Mouse (Mus musculus): ENCODE results near the gene Rhobtb1. TPM values are rescaled to one million over a fixed set of nuclear protein-coding genes. Genes with fewer than 3 reads are reported as not detected.

Rhobtb1 gene
- polyA plus RNA-seq, 1 experiment from 2014 or later: 15.2 TPM

DNA sequence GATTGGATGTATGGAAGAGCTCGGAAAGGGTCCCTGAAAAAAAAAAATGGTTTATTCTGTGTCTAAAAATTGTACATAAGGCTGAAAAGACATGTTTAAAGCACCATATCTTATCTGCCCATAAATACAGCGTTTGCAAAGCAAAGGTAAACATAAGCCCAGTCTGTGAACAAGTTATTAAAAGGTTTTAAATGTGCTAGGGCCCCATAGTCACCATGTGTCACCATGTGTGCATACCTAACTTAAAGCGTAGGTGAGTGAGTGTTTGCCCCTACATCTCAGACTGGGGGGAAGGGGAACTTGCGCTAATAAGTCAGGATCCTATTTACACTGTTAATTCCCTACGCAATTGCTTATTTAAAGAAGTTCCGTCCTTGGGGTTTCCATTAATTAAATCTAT is 5.2 kb downstream of the Rhobtb1 start:
- H3K36me3 ChIP-seq (ENCODE audit: control insufficient read depth, insufficient read depth, low read length): no peaks in the 10 kb centered on the region
- no peak overlapping the region for H3K4me3 ChIP-seq (ENCODE audit: low read length)
- H3K4me2 ChIP-seq (ENCODE audit: low read depth, low read length): no peak overlapping the region
- H3K9ac ChIP-seq (ENCODE audit: low read length): no peak overlapping the region
- ATAC-seq (ENCODE audit: low read depth): no peak
- no peaks in the 10 kb centered on the region for H3K9me3 ChIP-seq (ENCODE audit: control insufficient read depth, low read length)
- WGBS: 39% methylated on average over 6 of the region's 6 CpGs
- peaks cover 5% of the 10 kb centered on the region; the same call in 1 of the 2 replicates for H3K4me1 ChIP-seq (replicated peaks; ENCODE audit: control insufficient read depth, insufficient read depth, low read length)
- H3K27ac ChIP-seq (ENCODE audit: low read length): no peak overlapping the region
- no peaks in the 10 kb centered on the region for H3K27me3 ChIP-seq (ENCODE audit: control insufficient read depth, insufficient read depth, low read depth, low read length)

DNA sequence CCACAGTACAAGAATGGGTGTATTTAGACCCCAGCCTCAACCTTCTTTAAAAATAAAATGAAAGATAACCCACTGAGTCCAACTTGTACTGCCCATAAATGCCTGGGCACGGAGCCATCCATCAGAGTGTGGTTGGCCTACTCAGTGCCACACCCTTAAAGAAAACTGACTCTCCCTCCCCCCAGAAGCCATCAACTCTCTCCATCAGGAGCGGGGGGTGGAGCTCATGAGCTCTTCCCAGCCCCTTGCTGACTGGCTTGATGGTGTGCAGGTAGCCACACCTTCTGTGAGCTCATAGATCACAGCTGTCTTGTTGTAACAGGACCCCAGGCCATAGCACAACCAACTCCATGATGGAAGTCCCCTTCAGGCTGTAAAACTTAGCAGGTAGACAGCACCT is 6.2 kb downstream of the Rhobtb1 start:
- WGBS: 67% methylated on average over 2 of the region's 2 CpGs
- no peaks in the 10 kb centered on the region for H3K9me3 ChIP-seq (ENCODE audit: control insufficient read depth, low read length)
- H3K4me1 ChIP-seq (replicated peaks; ENCODE audit: control insufficient read depth, insufficient read depth, low read length): peaks cover 5% of the 10 kb centered on the region; the same call in 1 of the 2 replicates
- no peak overlapping the region for H3K9ac ChIP-seq (ENCODE audit: low read length)
- no peak overlapping the region for H3K4me3 ChIP-seq (ENCODE audit: low read length)
- no peaks in the 10 kb centered on the region for H3K27me3 ChIP-seq (ENCODE audit: control insufficient read depth, insufficient read depth, low read depth, low read length)
- ATAC-seq (ENCODE audit: low read depth): no peak
- no peak overlapping the region for H3K27ac ChIP-seq (ENCODE audit: low read length)
- H3K36me3 ChIP-seq (ENCODE audit: control insufficient read depth, insufficient read depth, low read length): no peaks in the 10 kb centered on the region
- no peak overlapping the region for H3K4me2 ChIP-seq (ENCODE audit: low read depth, low read length)

DNA sequence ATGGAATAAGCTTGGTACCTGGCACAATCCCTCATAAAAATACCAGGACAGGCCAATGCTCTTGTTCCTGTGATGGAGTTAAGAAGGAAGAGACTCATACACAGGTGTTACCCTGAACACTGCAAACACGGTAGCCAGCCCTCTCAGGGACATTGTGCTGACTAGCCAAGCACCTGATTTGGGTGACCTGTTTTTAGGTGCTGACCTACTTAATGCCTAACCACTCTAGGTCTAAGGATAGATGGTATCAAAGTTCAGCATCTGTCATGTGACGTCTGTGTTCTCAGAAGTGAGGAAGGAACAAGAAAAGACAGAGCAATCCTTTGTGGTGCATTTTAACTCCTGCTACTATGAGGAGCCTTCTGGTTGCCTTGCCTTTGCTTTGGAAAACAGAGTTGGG is 9.6 kb downstream of the Rhobtb1 start:
- Histone ChIP-seq H3K36me3 (ENCODE audit: control insufficient read depth, insufficient read depth, low read length) (no peaks in the 10 kb centered on the region), H3K4me1 (replicated peaks; ENCODE audit: control insufficient read depth, insufficient read depth, low read length) (peaks cover 7% of the 10 kb centered on the region; the same call in 1 of the 2 replicates), H3K9ac (ENCODE audit: low read length) (no peak overlapping the region), H3K4me2 (ENCODE audit: low read depth, low read length) (no peak overlapping the region), H3K27me3 (ENCODE audit: control insufficient read depth, insufficient read depth, low read depth, low read length) (no peaks in the 10 kb centered on the region), H3K4me3 (ENCODE audit: low read length) (no peak overlapping the region), H3K9me3 (ENCODE audit: control insufficient read depth, low read length) (no peaks in the 10 kb centered on the region; the same call in 1 of the 2 replicates), H3K27ac (ENCODE audit: low read length) (no peak overlapping the region)
- no peak for ATAC-seq (ENCODE audit: low read depth)
- 89% methylated on average over 2 of the region's 2 CpGs for whole genome bisulfite sequencing

DNA sequence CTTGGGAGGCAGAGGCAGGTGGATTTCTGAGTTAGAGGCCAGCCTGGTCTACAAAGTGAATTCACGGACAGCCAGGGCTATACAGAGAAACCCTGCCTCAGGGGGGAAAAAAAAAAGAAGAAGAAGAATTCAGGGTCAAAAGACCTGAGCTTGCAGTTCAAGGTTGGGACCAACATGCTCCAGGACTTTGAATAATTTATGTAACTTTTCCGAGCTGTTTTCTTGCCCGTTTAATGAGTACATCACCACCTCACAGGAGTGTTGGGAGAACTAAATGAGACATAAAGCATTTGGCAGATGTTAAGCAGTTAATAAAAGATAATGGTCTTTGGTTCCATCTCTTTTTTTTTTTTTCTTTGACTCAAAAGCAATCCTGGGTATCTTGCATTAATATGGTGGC is 10.3 kb downstream of the Rhobtb1 start:
- Histone ChIP-seq H3K36me3 (ENCODE audit: control insufficient read depth, insufficient read depth, low read length) (no peaks in the 10 kb centered on the region), H3K27me3 (ENCODE audit: control insufficient read depth, insufficient read depth, low read depth, low read length) (no peaks in the 10 kb centered on the region), H3K27ac (ENCODE audit: low read length) (no peak overlapping the region), H3K4me2 (ENCODE audit: low read depth, low read length) (no peak overlapping the region), H3K4me3 (ENCODE audit: low read length) (no peak overlapping the region), H3K4me1 (replicated peaks; ENCODE audit: control insufficient read depth, insufficient read depth, low read length) (peaks cover 6% of the 10 kb centered on the region; the same call in 1 of the 2 replicates), H3K9me3 (ENCODE audit: control insufficient read depth, low read length) (no peaks in the 10 kb centered on the region; the same call in 1 of the 2 replicates), H3K9ac (ENCODE audit: low read length) (no peak overlapping the region)
- 68% methylated on average over 3 of the region's 3 CpGs for WGBS
- no peak for ATAC-seq (ENCODE audit: low read depth)

DNA sequence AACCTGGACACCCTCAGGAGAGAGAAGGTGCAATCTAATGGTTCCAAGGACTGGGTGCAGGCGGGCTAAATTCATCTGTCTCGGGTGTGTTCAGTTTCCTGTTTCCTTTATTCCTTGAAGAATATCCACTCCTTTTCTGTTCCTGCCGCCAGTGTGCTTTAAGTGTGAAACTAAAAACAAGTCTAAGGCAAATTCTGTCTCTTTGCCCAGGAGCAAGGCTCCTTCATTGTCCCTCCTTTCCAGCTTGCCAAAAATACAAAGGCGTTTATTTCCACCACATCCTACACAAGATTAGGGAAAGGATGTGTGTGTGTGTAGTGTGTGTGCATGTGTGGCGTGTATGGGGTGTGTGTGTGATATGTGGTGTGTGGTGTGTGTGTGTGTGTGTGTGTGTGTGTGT is 11.3 kb downstream of the Rhobtb1 start:
- Histone ChIP-seq H3K36me3 (ENCODE audit: control insufficient read depth, insufficient read depth, low read length) (no peaks in the 10 kb centered on the region), H3K4me3 (ENCODE audit: low read length) (no peak overlapping the region), H3K4me1 (replicated peaks; ENCODE audit: control insufficient read depth, insufficient read depth, low read length) (0 out of 2 replicates have a peak, but pooled peaks cover 2% of the 10 kb centered on the region), H3K9ac (ENCODE audit: low read length) (no peak overlapping the region), H3K27ac (ENCODE audit: low read length) (no peak overlapping the region), H3K27me3 (ENCODE audit: control insufficient read depth, insufficient read depth, low read depth, low read length) (no peaks in the 10 kb centered on the region), H3K9me3 (ENCODE audit: control insufficient read depth, low read length) (no peaks in the 10 kb centered on the region; the same call in 1 of the 2 replicates), H3K4me2 (ENCODE audit: low read depth, low read length) (no peak overlapping the region)
- WGBS: 67% methylated on average over 5 of the region's 5 CpGs
- ATAC-seq (ENCODE audit: low read depth): no peak

DNA sequence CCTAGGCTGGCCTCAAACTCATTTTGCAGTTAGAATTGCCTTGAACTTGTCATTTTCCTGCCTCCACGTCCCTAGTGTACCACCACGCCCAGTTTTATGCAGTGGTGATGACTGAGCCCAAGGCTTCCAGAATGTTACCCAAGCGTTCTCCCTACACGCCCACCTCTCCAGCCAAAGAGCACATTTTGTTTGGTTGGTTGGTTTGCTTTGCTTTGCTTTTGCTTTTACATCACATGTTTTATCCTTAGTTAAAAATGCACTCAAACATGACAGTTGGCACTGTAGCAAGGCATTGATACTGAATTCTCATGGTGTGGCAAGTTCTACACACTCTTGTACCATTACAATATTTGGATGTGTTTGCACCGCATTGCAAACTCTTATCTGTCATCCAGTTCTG is 12.0 kb downstream of the Rhobtb1 start:
- Histone ChIP-seq H3K36me3 (ENCODE audit: control insufficient read depth, insufficient read depth, low read length) (no peaks in the 10 kb centered on the region), H3K27ac (ENCODE audit: low read length) (no peak overlapping the region), H3K9ac (ENCODE audit: low read length) (no peak overlapping the region), H3K4me1 (replicated peaks; ENCODE audit: control insufficient read depth, insufficient read depth, low read length) (0 out of 2 replicates have a peak, but pooled peaks cover 2% of the 10 kb centered on the region), H3K27me3 (ENCODE audit: control insufficient read depth, insufficient read depth, low read depth, low read length) (no peaks in the 10 kb centered on the region), H3K4me2 (ENCODE audit: low read depth, low read length) (no peak overlapping the region), H3K4me3 (ENCODE audit: low read length) (no peak overlapping the region), H3K9me3 (ENCODE audit: control insufficient read depth, low read length) (no peaks in the 10 kb centered on the region; the same call in 1 of the 2 replicates)
- WGBS: 83% methylated on average over 5 of the region's 5 CpGs
- no peak for ATAC-seq (ENCODE audit: low read depth)

DNA sequence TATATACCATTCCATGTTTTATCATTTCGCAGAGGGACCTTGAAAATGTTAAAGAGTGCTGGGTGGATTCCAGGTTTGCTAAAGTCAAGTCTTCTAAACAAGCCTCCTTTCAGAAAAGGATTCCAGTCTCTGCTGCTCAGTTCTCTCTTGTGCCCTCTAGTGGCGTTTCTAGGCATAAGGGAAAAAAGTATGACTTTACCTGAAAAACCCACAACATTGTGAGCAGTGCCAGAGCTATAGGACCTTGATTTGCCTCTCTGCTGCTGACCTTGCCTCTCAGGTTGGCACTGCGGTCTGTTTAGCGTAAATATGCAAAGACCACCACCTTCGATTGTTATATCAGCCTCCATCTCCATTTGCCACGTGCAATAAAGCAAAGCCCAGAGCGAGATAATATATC is 13.9 kb downstream of the Rhobtb1 start:
- ATAC-seq (ENCODE audit: low read depth): no peak
- Histone ChIP-seq H3K27me3 (ENCODE audit: control insufficient read depth, insufficient read depth, low read depth, low read length) (no peaks in the 10 kb centered on the region), H3K4me2 (ENCODE audit: low read depth, low read length) (no peak overlapping the region), H3K27ac (ENCODE audit: low read length) (no peak overlapping the region), H3K9me3 (ENCODE audit: control insufficient read depth, low read length) (no peaks in the 10 kb centered on the region; the same call in 1 of the 2 replicates), H3K4me1 (replicated peaks; ENCODE audit: control insufficient read depth, insufficient read depth, low read length) (0 out of 2 replicates have a peak, but pooled peaks cover 2% of the 10 kb centered on the region), H3K36me3 (ENCODE audit: control insufficient read depth, insufficient read depth, low read length) (no peaks in the 10 kb centered on the region), H3K9ac (ENCODE audit: low read length) (no peak overlapping the region), H3K4me3 (ENCODE audit: low read length) (no peak overlapping the region)
- WGBS: 59% methylated on average over 7 of the region's 7 CpGs

DNA sequence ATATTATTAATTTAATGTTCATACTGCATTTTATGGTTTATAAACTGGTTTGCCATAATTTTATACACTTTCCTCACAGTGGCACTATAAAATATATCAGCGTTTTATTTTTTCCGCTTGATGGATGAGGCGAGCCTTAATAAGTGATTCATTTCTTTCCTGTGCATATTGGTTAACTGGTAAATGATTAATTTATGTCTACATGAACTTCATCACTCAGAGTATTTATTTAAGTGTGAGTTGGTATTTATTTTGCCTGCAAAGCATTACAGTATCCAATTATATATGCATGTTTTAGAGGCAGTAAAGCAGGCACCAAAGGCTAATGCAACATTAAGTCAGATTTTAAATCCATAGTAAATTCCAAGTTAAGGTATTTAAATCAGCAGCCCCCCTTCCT is 14.6 kb downstream of the Rhobtb1 start:
- H3K4me1 ChIP-seq (replicated peaks; ENCODE audit: control insufficient read depth, insufficient read depth, low read length): 0 out of 2 replicates have a peak, but pooled peaks cover 2% of the 10 kb centered on the region
- 53% methylated on average over 3 of the region's 3 CpGs for WGBS
- H3K4me2 ChIP-seq (ENCODE audit: low read depth, low read length): no peak overlapping the region
- no peaks in the 10 kb centered on the region for H3K36me3 ChIP-seq (ENCODE audit: control insufficient read depth, insufficient read depth, low read length)
- no peak overlapping the region for H3K27ac ChIP-seq (ENCODE audit: low read length)
- ATAC-seq (ENCODE audit: low read depth): no peak
- H3K9ac ChIP-seq (ENCODE audit: low read length): no peak overlapping the region
- H3K9me3 ChIP-seq (ENCODE audit: control insufficient read depth, low read length): no peaks in the 10 kb centered on the region; the same call in 1 of the 2 replicates
- H3K4me3 ChIP-seq (ENCODE audit: low read length): no peak overlapping the region
- no peaks in the 10 kb centered on the region for H3K27me3 ChIP-seq (ENCODE audit: control insufficient read depth, insufficient read depth, low read depth, low read length)

DNA sequence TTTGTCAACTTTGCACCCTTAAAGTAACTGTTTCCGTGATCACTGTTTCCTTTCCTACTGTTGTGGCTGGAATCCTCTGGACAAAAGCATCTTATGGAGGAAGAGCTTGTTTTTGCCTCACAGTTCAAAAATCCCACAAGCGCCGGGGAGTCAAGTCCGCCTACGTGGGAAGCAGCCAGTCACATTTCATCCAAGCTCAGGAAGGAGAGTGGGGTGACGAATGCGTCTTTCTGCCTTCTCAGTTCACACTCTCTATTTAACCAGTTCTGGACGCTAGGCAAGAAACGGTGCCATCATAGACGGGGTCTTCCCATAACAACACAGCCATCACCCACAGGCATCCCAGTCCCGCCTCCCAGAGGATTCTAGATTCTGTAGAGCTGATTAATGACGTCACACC is 15.3 kb downstream of the Rhobtb1 start:
- Histone ChIP-seq H3K27ac (ENCODE audit: low read length) (no peak overlapping the region), H3K4me1 (replicated peaks; ENCODE audit: control insufficient read depth, insufficient read depth, low read length) (0 out of 2 replicates have a peak, but pooled peaks cover 2% of the 10 kb centered on the region), H3K4me2 (ENCODE audit: low read depth, low read length) (no peak overlapping the region), H3K36me3 (ENCODE audit: control insufficient read depth, insufficient read depth, low read length) (no peaks in the 10 kb centered on the region), H3K9me3 (ENCODE audit: control insufficient read depth, low read length) (no peaks in the 10 kb centered on the region; the same call in 1 of the 2 replicates), H3K4me3 (ENCODE audit: low read length) (no peak overlapping the region), H3K9ac (ENCODE audit: low read length) (no peak overlapping the region), H3K27me3 (ENCODE audit: control insufficient read depth, insufficient read depth, low read depth, low read length) (no peaks in the 10 kb centered on the region)
- WGBS: 58% methylated on average over 12 of the region's 12 CpGs
- no peak for ATAC-seq (ENCODE audit: low read depth)

DNA sequence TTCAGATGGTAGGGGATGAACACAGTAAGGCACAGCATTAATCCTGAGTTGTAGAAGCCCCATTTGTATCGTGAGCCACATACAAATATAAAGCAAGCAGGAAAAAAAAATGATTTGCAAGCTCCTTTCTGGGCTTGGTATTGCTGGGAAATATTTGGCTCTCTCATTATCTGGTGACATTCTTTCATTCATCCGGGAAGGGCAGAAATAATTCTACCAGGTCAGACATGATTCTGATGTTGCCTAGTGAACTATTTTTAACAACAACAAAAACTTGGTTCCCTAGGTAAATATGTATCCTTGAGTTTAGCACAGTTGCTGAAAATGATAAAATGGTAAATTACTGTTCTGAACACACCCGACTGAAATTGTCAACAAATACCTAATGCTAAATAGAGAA is 21.2 kb downstream of the Rhobtb1 start:
- Histone ChIP-seq H3K4me2 (ENCODE audit: low read depth, low read length) (no peak overlapping the region), H3K9me3 (ENCODE audit: control insufficient read depth, low read length) (no peaks in the 10 kb centered on the region), H3K4me1 (replicated peaks; ENCODE audit: control insufficient read depth, insufficient read depth, low read length) (no peaks in the 10 kb centered on the region), H3K4me3 (ENCODE audit: low read length) (no peak overlapping the region), H3K36me3 (ENCODE audit: control insufficient read depth, insufficient read depth, low read length) (no peaks in the 10 kb centered on the region), H3K9ac (ENCODE audit: low read length) (no peak overlapping the region), H3K27me3 (ENCODE audit: control insufficient read depth, insufficient read depth, low read depth, low read length) (no peaks in the 10 kb centered on the region), H3K27ac (ENCODE audit: low read length) (no peak overlapping the region)
- 57% methylated on average over 3 of the region's 3 CpGs for WGBS
- ATAC-seq (ENCODE audit: low read depth): no peak
